Mouse (Mus musculus): Measurements from ENCODE around the gene Calhm1.

GRCm38 (mm10) chr19:47135568-47135967 is 8.5 kb downstream of the Calhm1 start:
- TF ChIP-seq CTCF (IDR thresholded peaks at IDR 0.05; ENCODE audit: borderline replicate concordance, insufficient read depth, low read depth, low read length): no peak
- TF ChIP-seq POLR2A (IDR thresholded peaks at IDR 0.05; ENCODE audit: borderline replicate concordance, insufficient read depth, low read length): no peak

Data from cerebellum, adult 2 months (tissue).